Mouse (Mus musculus) lung, postnatal 0 days (tissue): ENCODE results near the gene Lrg1.

Experiments
- CTCF ChIP-seq: IDR thresholded peaks from 2 replicates; pipeline ENCODE4 v1.5.1; 2016; ENCODE audit warnings: antibody characterized with exemption, mild to moderate bottlenecking
- EP300 ChIP-seq: IDR thresholded peaks from 2 replicates; pipeline ENCODE4 v1.6.1; 2016; ENCODE audit warnings: antibody characterized with exemption, mild to moderate bottlenecking, control low read depth

GRCm38 (mm10) chr17:56109219-56110051 lies 12.4 kb downstream of the Lrg1 start, which contains the start of gene Plin4:
- no peak for TF ChIP-seq CTCF
- no peak for TF ChIP-seq EP300
